Mouse (Mus musculus) hematopoietic multipotent progenitor cell, adult 10-12 weeks (in vitro differentiated cells): Measurements from ENCODE around the gene Copz2. TPM values are rescaled to one million over a fixed set of nuclear protein-coding genes. Genes with fewer than 3 reads are reported as not detected.

Source experiments
- polyA plus RNA-seq: library from polyadenylated mRNA; stranded (reverse); fragments of >175 nt; gene quantifications from 2 replicates; pipeline ENCODE4 v1.2.3, GENCODE M21; 2012; ENCODE audit warnings: low replicate concordance

Copz2 gene
- polyA plus RNA-seq: 3.0 and 7.8 TPM in 2 replicates

DNA sequence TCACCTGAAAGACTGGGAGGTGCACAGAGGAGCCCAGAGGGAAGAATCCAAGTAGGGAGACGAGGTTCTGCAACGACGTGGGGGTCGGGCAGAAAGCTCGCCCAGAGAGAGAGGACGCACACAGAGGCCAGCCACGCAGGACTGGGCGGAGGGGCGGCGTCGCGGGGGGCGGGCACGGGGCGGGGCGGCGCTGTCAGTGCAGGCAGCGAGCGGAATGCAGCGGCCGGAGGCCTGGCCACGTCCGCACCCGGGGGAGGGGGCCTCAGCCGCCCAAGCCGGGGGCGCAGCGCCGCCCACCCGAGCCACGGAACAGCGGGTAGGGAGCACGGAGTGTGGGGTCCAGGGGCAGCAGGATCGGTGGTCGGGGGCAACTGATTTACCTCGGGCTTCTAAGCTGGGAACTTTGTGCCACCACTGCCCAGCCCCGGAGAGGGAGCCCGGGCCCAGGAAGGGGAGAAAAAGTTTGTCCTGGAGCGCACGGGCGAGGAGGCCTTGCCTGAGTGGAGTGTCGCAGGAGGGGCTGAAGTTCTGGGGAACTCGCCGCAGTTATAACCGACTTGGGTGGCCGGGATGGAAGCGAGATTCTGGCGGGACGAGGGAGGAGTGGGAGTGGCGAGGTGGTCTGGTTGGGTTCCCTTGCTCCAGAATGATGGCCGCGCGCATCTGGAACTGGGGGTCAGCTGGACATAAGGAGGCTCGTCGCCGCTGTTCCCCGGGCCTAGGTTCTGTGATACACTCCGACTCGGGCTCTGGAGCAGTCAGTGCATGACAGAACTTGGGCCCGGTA lies at the start of gene Copz2:
Gene Copz2 (plus strand): TSS at position 190 of the 787 bp plus-strand sequence.

GRCm38 (mm10) chr11:96829813-96830538 lies 19.7 kb upstream of the Copz2 start, which contains the start of gene Nfe2l1:
TSS of gene Nfe2l1 (minus strand) at chr11:96829968.

Other genes with a start within 250 kb of the Copz2 start
- gene Snx11, start 72.3 kb upstream of the Copz2 start, polyA plus RNA-seq: 26.7 and 30.3 TPM in 2 replicates
- 40.1 and 47.2 TPM in 2 replicates for gene Cbx1, start 60.7 kb upstream of the Copz2 start, polyA plus RNA-seq
- gene Nfe2l1, start 19.9 kb upstream of the Copz2 start, polyA plus RNA-seq: 61.5 and 118 TPM in 2 replicates
- gene Cdk5rap3, start 66.6 kb downstream of the Copz2 start, polyA plus RNA-seq: 34.3 and 41.3 TPM in 2 replicates
- gene Prr15l, start 78.2 kb downstream of the Copz2 start, polyA plus RNA-seq: not detected in 2 replicates
- gene Pnpo, start 94.1 kb downstream of the Copz2 start, polyA plus RNA-seq: 9.4 and 20.6 TPM in 2 replicates
- 83.9 and 145 TPM in 2 replicates for gene Sp2, start 133.1 kb downstream of the Copz2 start, polyA plus RNA-seq
- 2.3 and 5.2 TPM in 2 replicates for gene Sp6, start 163.5 kb downstream of the Copz2 start, polyA plus RNA-seq
- 17.6 and 19.0 TPM in 2 replicates for gene Scrn2, start 180.1 kb downstream of the Copz2 start, polyA plus RNA-seq
- gene Lrrc46, start 191.5 kb downstream of the Copz2 start, polyA plus RNA-seq: not detected in 2 replicates
- gene Mrpl10, start 191.7 kb downstream of the Copz2 start, polyA plus RNA-seq: 39.2 and 57.7 TPM in 2 replicates
- gene Osbpl7, start 200.8 kb downstream of the Copz2 start, polyA plus RNA-seq: 27.4 and 36.0 TPM in 2 replicates